Mouse (Mus musculus) hindbrain, embryonic 15.5 days (tissue): Measurements from ENCODE around the gene Pkn3. TPM values are rescaled to one million over a fixed set of nuclear protein-coding genes. Genes with fewer than 3 reads are reported as not detected.
"Not testable (repeated sequence)": the region's sequence is repeated elsewhere in the genome, so short reads cannot be mapped to it uniquely, and the experiment has no call there.

Source experiments
- ATAC-seq: fragments of 200-750 bp; cut with Nextera tagmentation; 2 replicates; pipeline ENCODE4 v1.8.0; 2017; ENCODE audit warnings: low read depth, moderate number of reproducible peaks, moderate TSS enrichment; ENCODE audit not compliant: low FRiP score
- H3K27ac ChIP-seq: fragments of 300-500 bp; sonication (generic); replicated peaks from 2 replicates; pipeline ENCODE4 v1.5.1; 2015; ENCODE audit warnings: mild to moderate bottlenecking, inconsistent platforms
- H3K27me3 ChIP-seq: fragments of 300-500 bp; sonication (generic); 2 replicates; pipeline ENCODE4 v1.6.1; 2015; ENCODE audit warnings: control low read depth, inconsistent platforms
- H3K36me3 ChIP-seq: fragments of 300-500 bp; sonication (generic); 2 replicates; pipeline ENCODE4 v1.6.1; 2015; ENCODE audit warnings: control low read depth, inconsistent platforms
- H3K4me1 ChIP-seq: fragments of 300-500 bp; sonication (generic); replicated peaks from 2 replicates; pipeline ENCODE4 v1.6.1; 2015; ENCODE audit warnings: control low read depth, inconsistent platforms
- H3K4me2 ChIP-seq: fragments of 300-500 bp; sonication (generic); 2 replicates; pipeline ENCODE4 v1.6.1; 2015; ENCODE audit warnings: moderate library complexity, mild to moderate bottlenecking, inconsistent platforms
- H3K4me3 ChIP-seq: fragments of 300-500 bp; sonication (generic); 2 replicates; pipeline ENCODE4 v1.5.1; 2015; ENCODE audit warnings: mild to moderate bottlenecking, inconsistent platforms
- H3K9ac ChIP-seq: fragments of 300-500 bp; sonication (generic); 2 replicates; pipeline ENCODE4 v1.6.1; 2015; ENCODE audit warnings: inconsistent platforms
- H3K9me3 ChIP-seq: fragments of 300-500 bp; sonication (generic); 2 replicates; pipeline ENCODE4 v1.6.1; 2016; ENCODE audit warnings: control low read depth, inconsistent platforms
- WGBS: fragments of 180-500 bp; shearing (Covaris S2); methylation state at CpG from one replicate; pipeline ENCODE4 v1.1.7; 2015; 5-methylcytosine and 5-hydroxymethylcytosine counted together
- polyA plus RNA-seq: library from polyadenylated mRNA; unstranded; fragments of >200 nt; fragmentation: Nextera tagmentation; extraction: Ambion mirVana; gene quantifications from 2 replicates; pipeline ENCODE4 v1.2.1, GENCODE M21; 2015

Gene Pkn3
- polyA plus RNA-seq, 1 experiment from 2014 or later, result 2.8 TPM

DNA sequence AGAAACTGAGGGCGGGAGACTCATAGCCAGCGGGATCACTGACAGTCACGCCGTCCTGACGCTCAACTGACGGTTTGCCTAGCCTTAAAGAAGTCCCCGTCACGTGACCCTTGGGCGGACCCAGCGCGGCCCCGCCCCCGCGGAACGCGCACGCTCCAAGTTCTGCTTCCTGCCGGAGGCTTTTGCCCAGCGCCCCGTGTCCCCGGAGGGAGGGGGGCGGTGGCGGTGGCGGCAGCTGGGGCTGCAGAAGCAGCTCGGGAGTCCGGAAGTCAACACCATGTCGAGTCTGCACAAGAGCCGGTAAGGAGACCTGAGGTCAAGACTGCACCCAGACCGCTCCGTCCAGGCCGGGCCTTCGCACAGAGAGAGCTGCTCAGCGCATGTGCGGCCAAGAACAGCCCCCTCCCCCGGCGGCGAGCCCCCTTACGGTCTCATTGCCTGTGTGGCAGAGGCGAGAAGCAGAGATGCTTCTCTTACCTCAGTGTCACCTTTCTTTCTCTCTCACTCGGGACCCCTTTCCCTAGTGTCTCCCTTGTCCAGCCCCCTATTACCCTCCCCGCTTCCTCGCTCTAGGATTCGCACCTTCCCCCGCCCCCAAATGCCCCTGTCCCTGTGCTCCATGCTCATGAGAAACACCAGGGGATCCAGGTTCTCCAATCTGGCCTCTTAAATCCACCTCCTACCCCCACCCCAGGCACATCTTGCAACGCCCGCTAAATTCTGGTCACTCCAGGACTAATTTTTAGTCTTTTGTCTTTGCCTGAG lies 56.3 kb downstream of the Pkn3 start, which contains the start of gene Tbc1d13:
TSS of gene Tbc1d13 (plus strand) at position 134 of the 765 bp plus-strand sequence.
- Histone ChIP-seq H3K9me3 (no peaks in the 10 kb centered on the region), H3K27me3 (no peaks in the 10 kb centered on the region), H3K4me2 (peak within 1 kb of the TSS; percentile 90), H3K27ac (peak within 1 kb of the TSS; percentile 86), H3K9ac (peak within 1 kb of the TSS; percentile 70), H3K4me3 (peak within 1 kb of the TSS; percentile 71), H3K36me3 (peaks cover 7% of the 10 kb centered on the region), H3K4me1 (peaks cover 26% of the 10 kb centered on the region)
- ATAC-seq, result peak; percentile 96
- WGBS, result under 1% methylated on average over 46 of the region's 46 CpGs

DNA sequence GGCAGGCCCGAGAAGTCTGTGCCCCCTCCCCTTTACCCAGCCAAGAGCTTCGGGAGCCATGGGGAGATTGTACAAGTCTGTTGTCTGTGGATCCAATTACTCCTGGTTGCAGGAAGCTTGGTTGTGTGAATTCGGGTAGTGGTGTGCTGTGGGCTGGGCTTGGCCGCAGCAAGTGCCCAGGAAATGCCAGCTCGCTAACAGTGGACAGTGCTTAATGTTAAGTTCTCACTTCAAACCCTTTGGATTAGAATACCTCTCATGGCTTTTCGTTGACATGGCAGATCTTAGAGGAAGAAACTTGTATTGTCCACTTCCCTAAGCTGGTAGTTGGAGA lies 56.9 kb downstream of the Pkn3 start:
- ATAC-seq, result no peak
- Histone ChIP-seq H3K36me3 (peaks cover 10% of the 10 kb centered on the region), H3K9ac (peak overlapping the region; percentile 70), H3K27ac (peak overlapping the region; percentile 86), H3K4me1 (peaks cover 26% of the 10 kb centered on the region), H3K4me2 (peak overlapping the region; percentile 90), H3K9me3 (no peaks in the 10 kb centered on the region), H3K4me3 (peak overlapping the region; percentile 71), H3K27me3 (no peaks in the 10 kb centered on the region)
- 21% methylated on average over 6 of the region's 6 CpGs for WGBS

DNA sequence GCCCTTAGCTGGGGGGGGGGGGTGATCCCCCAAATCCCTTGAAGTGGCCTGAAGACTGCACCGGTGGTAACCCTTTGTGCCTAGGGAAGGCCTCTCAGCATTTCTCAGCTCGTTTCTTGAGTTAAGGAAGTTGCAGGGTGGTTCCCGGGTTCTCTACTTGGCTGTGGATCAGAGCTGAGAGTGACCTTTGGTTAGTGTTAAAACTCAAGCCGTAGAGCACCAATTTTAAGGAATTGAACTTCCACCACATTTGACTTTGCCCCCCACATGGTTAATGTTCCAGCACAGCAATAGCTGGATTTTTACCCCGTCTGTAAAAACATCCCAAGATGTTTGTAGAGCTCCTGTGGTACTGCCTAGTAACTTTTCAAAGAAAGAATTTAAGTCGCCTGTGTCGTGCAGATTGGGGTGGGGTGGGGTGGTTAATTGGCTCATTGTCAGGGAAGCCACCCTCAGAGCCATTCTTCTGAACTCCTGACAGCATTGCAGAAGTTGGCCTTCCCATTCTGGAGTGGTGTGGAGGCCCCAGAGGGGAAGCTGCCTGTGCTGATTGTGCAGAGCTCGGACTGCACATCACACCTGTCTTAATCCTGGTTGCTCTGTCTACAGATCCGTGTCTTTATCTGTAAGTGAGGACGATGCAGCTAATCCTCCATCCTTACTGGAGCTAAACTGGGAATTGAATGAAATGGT lies 57.6 kb downstream of the Pkn3 start:
- no peak for ATAC-seq
- peak overlapping the region; percentile 71 for H3K4me3 ChIP-seq
- peaks cover 11% of the 10 kb centered on the region for H3K36me3 ChIP-seq
- peak overlapping the region; percentile 37; the same call in 1 of the 2 replicates for H3K27ac ChIP-seq
- H3K9ac ChIP-seq, result peak overlapping the region; percentile 70; the same call in 1 of the 2 replicates
- peak overlapping the region; percentile 90 for H3K4me2 ChIP-seq
- H3K9me3 ChIP-seq, result no peaks in the 10 kb centered on the region
- H3K27me3 ChIP-seq, result no peaks in the 10 kb centered on the region
- peaks cover 26% of the 10 kb centered on the region for H3K4me1 ChIP-seq
- 45% methylated on average over 10 of the region's 10 CpGs for WGBS

DNA sequence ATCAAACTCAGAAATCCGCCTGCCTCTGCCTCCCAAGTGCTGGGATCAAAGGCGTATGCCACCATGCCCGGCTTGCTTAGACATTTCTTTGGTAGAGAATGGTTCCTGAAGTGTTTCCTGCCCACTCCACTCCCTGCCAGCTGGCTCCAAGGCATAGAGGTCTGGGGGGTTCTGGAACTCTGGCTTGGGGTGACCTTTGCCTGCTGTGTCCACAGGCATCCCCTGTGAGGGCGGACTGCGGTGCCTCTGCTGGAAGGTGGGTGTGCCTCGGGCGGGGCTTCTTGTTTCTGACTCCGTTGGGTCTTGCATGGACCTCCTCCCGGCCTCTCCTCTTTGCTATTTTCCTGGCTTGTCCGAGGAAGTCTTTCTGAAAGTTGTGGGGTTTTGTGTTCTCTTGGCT lies 59.0 kb downstream of the Pkn3 start:
- Histone ChIP-seq H3K4me3 (no peak overlapping the region), H3K4me1 (peaks cover 26% of the 10 kb centered on the region), H3K36me3 (peaks cover 24% of the 10 kb centered on the region), H3K27ac (no peak overlapping the region), H3K27me3 (no peaks in the 10 kb centered on the region), H3K9me3 (no peaks in the 10 kb centered on the region), H3K4me2 (no peak overlapping the region), H3K9ac (no peak overlapping the region)
- WGBS, result 89% methylated on average over 10 of the region's 10 CpGs
- no peak for ATAC-seq

DNA sequence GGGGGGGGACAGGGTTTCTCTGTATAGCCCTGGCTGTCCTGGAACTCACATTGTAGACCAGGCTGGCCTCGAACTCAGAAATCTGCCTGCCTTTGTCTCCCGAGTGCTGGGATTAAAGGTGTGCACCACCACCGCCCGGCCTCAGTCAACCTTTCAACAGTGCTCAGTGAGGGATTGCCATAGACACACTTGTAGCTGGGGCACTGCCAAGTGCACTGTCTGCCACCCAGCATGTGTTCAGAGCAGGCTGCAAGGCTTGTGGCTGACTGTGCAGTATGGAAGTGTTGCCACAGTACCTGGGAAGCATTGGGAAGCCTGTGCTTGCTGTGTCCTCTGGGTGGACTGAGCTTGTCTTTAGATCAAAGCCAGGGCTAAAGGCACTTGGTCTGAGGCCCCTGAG lies 62.5 kb downstream of the Pkn3 start:
- H3K9ac ChIP-seq, H3K4me3 ChIP-seq, ATAC-seq, H3K27ac ChIP-seq, H3K27me3 ChIP-seq, H3K4me2 ChIP-seq, H3K4me1 ChIP-seq, H3K9me3 ChIP-seq: not testable (repeated sequence)
- H3K36me3 ChIP-seq, result peaks cover 52% of the 10 kb centered on the region
- 84% methylated on average over 4 of the region's 4 CpGs for WGBS

Other genes starting within 250 kb of the Pkn3 start
- 22.1 and 25.9 TPM in 2 replicates for gene Cercam, start 208.5 kb upstream of the Pkn3 start, polyA plus RNA-seq
- gene Odf2, start 188.5 kb upstream of the Pkn3 start, polyA plus RNA-seq, result 67.9 and 70.8 TPM in 2 replicates
- gene Gle1, start 142.3 kb upstream of the Pkn3 start, polyA plus RNA-seq, result 64.4 and 69.8 TPM in 2 replicates
- 216 and 240 TPM in 2 replicates for gene Sptan1, start 112.1 kb upstream of the Pkn3 start, polyA plus RNA-seq
- gene Wdr34, start 28.8 kb upstream of the Pkn3 start, polyA plus RNA-seq, result 73.9 and 79.0 TPM in 2 replicates
- gene Set, start 20.3 kb upstream of the Pkn3 start, polyA plus RNA-seq, result 315 and 329 TPM in 2 replicates
- gene Zdhhc12, start 16.0 kb downstream of the Pkn3 start, polyA plus RNA-seq, result 26.3 and 27.7 TPM in 2 replicates
- 13.7 and 13.9 TPM in 2 replicates for gene Zer1, start 46.9 kb downstream of the Pkn3 start, polyA plus RNA-seq
- 12.4 and 12.5 TPM in 2 replicates for gene Tbc1d13, start 56.1 kb downstream of the Pkn3 start, polyA plus RNA-seq
- 23.7 and 26.1 TPM in 2 replicates for gene Endog, start 93.8 kb downstream of the Pkn3 start, polyA plus RNA-seq
- 62.1 and 67.1 TPM in 2 replicates for gene Spout1, start 100.8 kb downstream of the Pkn3 start, polyA plus RNA-seq
- 13.3 and 13.8 TPM in 2 replicates for gene Kyat1, start 128.2 kb downstream of the Pkn3 start, polyA plus RNA-seq
- 56.8 and 57.8 TPM in 2 replicates for gene Lrrc8a, start 160.0 kb downstream of the Pkn3 start, polyA plus RNA-seq
- 0.18 and 0.26 TPM in 2 replicates for gene Gm28035, start 162.9 kb downstream of the Pkn3 start, polyA plus RNA-seq
- 6.0 and 6.2 TPM in 2 replicates for gene Phyhd1, start 188.5 kb downstream of the Pkn3 start, polyA plus RNA-seq
- not detected in 2 replicates for gene Gm28038, start 203.4 kb downstream of the Pkn3 start, polyA plus RNA-seq
- 39.1 and 39.7 TPM in 2 replicates for gene Dolk, start 208.7 kb downstream of the Pkn3 start, polyA plus RNA-seq
- 15.7 and 20.9 TPM in 2 replicates for gene Nup188, start 208.7 kb downstream of the Pkn3 start, polyA plus RNA-seq